Mouse (Mus musculus) lung, postnatal 4 days (tissue): ENCODE data around the gene Clcn2.
A peak's percentile ranks its signal among the peaks of the same experiment; 100 is the strongest.

ENCODE experiments used
- DNase-seq, 2 experiments: peaks; one replicate each; pipeline ENCODE4 v3.0.0; 2021

Gene Clcn2

DNA sequence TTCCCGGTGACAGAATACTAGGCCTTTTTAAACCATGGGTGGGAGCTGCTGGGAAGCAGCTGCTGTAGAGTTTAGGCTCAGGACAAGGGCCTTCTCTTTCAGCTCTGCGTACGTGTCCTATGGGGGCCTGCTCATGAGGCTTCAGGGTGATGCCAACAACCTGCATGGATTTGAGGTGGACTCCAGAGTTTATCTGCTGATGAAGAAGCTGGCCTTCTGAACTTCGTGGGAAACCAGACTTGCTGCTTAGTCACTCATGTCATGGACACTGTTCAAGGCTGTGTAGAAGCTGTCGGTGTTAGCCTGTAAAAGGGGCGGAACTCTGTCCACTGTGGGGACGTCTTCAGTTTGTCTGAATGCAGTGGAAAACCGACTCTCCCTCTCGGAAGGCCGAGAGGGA, 4.3 kb upstream of the Clcn2 start:
- DNase-seq, result no peak

DNA sequence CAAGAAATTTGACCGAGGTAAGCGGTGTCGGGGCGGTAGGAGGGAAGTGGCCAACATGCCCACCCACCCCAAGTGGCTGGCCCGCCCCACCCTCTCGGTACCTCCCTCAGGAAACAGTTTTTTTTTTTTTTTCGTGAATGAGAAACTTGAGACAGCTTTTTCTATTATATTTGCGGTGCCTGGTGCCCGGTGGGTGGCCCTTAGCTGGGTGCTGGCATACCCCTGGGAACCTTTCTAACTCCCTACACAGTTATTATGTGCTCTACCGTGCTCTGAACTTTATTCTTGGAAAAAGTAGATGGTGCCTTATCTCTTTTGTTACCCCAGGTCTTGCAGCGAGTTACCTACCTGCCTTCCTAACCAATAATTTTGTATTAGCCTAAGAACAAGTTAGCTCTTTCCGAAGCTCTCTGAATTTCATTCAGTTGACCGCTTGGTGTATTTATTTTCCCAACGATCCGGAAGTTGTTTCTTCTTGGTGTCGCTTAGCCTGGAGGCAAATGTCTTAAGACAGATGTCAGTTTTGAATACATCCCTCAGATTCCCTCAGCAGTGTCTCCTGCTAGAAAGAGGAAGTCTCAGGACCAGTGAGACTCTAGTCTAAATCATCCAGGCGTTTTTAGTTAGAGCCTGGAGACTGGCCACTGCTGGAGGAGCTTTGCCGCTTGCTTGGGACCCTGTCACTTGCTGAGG, 578 bp upstream of the Clcn2 start:
- no peak for DNase-seq

DNA sequence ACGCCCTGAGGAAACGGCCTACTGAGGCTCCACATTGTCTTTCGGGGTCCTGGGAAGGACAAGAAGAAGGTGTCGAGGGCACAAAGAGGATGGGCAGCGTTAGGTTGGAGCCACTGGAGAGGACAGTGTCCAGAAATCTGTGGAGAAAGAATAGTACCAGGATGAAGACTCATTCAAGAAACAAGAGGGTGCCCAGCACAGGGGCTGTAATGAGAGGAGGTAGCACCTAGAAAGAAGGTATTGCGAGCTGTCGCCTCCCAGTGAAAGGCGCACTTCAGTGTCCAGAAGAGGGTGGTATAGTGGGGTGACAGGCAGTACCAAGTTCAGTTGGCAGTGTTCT, 735 bp downstream of the Clcn2 start:
- no peak for DNase-seq

DNA sequence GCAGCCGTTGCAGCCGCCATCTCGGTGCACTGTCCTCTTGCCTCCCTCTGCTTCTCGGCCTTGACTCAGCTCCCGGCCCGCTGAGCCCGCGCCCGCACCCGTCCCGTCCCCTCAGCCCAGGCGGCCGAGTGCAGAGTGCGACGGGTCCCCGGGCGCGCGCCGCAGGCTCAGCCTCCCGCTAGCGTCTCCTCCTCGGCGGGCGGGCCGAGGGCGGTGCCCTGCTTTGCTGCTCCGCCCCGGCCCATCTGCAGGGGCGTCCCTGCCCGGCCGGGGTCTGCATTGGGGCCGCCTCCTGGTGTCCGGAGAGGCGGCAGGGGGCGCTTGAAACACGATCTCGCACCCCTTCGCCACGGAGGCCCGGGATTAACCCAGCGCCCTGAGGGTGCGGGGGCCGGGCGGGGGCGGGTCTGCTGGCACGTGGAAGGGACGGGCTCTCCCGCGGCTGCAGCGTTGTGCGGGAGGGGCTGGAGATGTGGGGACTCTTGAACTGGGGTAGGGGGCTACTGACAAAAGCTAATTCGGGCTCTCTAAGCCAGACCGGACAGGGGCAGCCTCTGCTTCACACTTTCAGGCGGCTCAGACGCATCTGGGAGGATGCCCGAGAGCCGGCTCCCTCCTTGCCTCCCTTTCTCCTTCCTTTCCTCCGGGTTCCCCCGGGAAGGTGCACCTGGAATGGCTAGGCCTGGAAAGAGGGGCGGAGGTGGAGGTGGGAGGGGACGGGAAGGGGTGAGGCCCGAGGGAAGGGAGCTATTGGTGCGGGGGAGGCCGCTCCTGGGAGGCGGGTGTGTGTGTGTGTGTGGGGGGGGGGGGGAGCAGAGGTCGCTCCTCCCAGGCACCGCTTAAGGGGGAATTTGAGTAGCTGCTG, 1.3 kb downstream of the Clcn2 start:
- DNase-seq, result peak; percentile 79 to 86

DNA sequence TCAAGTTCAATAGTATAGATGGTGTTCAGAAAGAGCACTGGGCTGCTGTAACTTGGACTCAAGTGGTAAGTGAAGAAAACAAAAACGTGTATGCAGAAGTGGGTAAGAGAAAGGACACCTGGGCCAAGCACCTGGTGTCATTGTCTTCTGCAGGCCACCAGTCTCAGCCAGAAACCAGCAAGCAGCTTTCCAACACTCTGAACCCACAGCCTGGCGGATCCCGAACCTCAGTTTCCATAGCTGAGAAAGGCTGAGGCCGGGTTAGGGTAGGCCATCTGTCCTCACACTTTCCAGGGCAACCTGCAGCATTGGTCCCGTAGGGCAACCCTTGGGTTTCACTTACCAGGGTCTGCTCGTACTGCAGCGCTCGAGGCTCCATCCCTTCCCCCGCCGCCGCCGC, 2.0 kb downstream of the Clcn2 start:
- DNase-seq, result no peak

DNA sequence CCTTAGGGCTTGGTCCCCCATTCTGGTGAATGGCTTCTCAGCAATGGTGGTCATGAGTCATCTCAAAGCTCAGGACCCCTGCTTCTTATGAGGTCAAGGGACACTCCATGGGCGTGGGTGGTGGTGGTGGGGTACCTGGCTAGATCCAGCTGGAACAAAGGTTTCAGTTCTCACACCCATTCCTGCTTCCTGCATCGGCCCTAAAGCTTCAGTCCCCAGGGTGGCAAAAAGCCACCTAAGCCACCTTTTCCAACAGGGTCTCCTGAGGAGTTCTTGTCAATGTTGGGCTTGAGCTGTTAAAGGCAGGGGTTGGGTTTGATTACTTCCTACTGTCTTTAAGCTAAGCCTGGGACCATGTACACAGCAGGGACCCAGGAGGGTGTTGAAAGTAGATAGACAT, 2.4 kb downstream of the Clcn2 start:
- no peak for DNase-seq

DNA sequence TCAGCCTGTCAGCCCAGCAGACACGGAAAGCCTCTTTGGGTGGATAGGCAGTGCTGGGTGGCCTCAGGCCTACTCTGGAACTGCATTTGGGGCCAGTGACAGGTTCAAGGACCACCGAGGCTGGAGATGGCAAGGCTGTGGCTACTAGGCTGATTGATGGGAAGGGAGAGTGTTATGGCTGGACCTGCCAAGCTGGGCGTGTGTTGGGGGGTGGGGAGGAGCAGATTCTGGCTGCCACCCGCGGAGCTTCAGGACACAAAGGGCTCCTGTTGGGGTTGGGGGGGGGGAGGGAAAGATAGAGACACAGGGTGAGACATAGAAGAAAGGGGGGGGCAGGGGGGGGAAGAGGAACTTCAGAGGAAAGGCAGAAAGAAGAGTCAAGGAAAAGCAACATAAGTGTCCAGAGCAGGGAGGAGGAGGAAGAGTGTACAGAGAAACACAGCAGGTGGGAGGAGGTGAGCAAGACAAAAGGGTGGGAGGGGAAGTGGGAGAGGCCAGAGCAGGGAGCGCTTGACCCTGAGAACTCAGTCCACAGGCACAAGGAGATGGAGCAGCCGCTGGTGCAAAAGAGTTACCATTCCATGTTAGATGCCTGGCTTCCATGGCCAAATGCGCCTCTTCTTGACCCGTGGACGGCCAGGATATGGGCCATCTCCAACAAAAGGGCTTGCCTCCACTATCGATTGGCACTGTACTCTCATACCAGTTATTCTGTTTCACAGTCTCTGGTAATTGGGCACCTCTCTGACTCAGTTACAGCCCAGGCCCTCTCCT, 3.1 kb downstream of the Clcn2 start:
- no peak for DNase-seq

DNA sequence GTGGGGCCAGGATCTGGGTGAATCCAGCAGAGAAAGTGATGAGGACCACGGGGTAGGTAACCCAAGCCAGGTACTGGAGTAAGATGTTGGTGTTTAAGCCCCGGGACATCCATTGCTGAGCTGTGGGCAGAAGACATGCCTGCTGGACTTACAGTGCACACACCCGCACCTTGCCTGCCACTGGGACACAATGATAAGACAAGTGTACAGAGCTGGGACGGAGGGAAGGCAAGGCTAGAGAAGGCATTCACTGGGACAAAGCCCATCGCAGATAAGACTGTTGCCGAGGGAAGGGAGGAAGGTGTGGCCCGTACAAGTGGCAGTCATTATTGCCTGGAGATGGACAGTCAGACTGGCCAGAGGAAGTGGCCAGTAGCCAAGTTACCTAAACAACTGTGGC, 4.7 kb downstream of the Clcn2 start:
- no peak for DNase-seq

DNA sequence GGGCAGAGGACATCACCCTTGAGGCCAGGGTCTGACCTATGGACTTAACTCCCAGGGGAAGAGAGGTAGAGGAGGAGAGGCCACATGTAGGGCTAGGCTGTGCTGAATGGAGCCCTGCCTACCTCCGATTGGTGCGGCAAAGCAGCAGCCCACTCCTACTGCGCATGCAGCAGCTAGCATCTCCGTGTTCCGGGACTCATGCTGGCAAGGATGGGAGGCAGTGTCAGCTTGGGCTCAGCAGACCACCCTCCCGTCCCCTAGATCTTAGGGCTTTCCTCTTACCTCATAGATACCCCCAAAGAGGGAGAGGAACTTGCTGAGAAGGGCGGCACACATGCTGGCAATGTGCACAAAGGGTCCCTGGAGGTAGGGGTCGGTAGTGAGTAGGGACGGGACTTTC, 5.4 kb downstream of the Clcn2 start:
- DNase-seq, result no peak

DNA sequence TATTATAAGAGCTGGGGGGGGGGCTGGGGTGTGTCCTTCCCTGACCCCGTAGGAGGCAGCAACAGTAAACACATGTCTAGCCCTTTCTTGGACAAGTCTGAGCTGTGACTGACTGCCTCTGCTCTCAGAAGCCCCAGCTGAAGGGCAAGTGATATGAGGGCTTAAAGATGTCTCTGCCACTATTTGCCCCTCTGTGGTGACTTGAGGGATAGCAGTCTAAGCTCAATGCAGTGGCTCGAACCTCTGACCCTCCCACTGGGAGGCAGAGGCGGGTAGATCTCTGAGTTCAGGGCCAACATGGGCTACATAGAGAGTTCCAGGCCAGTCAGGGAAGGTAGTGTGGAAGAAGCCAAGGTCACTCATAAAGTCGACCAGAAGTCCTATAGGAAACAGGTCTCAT, 6.7 kb downstream of the Clcn2 start:
- DNase-seq, result no peak

DNA sequence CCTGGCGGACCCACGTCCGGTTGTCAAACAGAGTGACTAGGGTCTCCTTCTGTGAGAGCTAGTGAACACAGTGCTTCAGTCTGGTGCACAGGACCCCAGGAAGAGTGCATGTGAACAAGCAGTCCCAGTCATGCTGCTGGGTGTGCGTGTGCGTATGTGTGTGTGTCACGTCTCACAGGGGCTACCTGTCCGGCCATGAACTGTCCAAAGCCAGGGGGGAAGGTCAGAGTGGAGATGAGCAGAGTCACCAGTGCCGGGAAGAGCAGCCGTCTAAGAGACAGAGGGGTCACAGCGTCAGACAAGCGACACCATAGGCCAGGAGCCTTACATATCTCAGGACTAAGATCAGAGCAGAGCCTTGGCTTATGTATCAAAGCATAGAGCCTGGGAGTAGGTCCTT, 7.2 kb downstream of the Clcn2 start:
- no peak for DNase-seq

DNA sequence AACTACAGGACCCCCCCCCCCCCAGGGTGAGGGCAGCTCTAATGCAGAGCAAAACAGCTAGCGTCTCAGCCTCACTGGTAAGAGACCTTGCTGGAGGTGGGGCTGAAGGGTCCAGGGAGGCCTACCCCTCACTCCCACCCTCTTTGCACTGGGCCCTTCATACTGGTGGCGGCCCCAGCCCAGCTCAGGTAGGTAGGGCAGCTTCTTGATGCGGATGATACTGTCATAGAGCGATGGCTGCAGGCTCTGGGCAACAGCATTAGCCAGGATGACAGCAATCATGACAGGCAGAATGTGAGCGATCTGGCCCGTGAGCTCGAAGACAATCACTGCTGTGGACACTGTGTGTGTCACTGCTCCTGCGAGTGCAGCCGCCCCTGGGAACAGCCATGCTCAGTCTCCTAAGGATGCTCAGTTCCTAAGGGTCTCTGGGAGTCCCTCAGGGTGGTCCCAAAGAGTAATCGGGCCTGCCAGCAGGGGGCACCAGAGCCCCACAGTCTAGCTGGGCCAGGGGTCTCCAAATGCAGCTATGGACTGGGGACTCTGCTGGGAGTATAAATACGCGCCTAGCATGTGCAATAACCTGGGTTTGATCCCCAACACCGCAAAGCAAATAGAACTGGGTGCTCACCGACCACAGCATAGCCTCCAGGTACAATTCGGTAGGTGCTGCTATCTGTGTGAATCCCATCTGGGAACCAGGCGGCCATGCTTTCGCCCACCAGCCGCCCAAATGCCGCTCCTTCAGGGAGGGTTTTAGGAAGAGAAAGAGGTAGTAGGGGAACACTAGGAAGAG, 8.4 kb downstream of the Clcn2 start:
- peak in 1 of 2 experiments; percentile 40 for DNase-seq

DNA sequence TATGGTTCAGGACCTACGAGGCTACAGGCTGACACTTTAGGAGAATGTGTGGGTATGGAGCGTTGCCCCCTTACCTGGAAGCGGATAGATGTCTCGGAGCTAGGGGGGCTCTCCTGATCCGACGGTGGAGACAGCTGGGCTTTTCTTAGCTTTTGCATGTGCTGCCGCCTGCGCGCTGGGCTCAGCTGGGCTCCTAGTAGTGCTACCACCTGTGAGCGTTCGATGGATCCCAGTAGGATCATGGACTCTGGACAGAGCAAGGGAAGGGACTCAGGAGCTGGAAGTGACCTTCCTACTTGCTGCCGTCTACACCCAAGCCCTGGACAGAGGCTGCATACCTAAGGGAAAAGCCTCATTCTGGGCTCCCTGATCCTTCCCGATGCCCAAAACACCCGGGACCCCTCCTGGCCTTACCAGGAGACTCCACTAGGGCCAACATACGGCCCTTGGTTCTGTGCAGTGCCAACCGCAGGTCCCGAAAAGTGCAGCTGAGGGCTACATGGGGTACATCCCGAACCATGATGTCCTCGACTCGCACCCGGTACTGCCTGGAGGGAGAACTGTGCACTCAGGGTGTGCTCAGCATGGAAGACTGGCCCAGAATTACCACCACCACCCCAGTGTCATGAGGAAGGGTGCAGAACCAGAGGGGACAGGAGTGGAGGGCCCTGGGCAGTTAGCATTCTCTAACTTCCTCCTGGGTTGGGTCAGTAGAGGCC, 9.2 kb downstream of the Clcn2 start:
- DNase-seq, result no peak

DNA sequence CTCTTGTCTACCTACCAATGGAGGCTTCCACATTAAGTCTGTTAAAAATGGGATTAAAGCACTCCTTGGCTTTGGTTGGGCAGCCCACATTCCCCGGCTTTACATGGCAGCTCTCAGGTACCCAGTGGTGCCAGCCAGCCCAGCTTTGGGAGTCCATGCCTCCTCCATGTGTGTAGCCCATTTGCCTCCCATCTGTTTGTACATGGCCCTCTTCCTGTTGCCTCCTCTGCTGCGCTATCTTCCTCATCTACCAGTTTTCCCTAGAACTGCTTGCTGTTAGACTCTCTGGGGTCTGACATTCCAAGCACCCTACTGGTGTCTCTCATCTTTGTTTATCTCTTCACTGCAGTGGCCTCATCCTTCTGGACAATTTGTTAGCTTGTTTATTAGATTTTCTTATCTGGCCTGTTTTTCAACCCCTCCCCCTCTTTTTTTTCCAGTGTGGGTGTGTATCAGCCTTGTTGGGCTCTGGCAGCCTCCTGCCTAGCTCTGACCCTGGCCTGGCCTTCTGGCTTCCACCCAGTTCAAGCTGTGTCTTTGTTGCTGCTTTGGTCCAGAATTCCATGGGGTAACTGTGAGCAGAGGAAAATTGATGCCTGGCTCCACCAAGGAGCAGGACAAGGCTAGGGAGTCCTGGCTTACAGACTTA, 11.0 kb downstream of the Clcn2 start:
- no peak for DNase-seq

DNA sequence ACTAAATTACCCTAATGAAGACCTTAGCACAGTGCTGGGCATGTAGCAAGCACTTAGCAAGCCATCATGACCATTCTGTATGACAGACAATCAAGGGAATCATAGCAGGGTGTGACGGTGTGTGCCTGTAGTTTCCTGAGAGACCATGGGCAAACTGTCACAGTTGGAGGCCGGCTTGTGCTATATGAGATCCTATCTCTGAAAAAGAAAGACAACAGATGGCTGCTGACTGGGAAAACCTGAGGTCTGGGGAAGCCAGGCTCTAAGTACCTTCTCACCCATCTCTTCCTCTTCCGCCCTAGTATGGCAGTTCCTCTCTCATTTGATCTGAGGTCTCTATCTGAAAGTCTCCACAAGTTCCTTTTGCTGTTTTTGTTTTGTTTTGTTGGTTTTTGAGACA, 11.8 kb downstream of the Clcn2 start:
- no peak for DNase-seq

DNA sequence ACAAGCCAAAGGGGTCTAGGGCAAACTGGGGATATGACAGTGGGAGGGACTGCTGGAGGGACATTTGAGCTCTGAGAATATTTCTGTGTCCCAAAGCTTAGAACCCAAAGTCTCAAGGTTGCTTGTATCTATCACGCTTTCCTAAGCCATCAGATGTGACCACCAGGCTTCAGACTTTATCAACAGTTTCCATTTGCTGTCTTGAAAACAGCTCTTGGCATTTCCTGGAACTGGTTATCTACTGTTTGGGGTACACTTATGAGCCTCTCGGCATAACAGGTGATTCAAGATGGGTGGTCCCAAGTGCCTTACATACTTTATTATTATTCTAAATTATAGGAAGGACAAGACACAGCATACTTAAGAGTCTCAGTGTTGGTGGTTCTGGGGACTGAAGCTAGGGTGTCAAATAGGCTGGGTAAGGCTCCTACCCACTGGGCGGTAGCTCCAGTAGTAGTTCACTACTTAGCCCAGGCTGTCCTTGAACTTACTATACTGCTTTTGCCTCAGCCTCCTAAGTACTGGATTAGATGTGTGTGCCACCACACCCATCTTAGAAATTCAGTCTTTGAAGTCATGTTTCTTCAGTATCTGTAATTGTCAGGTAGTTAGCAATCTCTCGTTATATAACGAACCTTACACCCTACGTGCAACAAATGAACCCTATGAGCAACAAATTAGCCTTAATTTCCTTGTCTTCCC, 13.7 kb downstream of the Clcn2 start:
- no peak for DNase-seq

DNA sequence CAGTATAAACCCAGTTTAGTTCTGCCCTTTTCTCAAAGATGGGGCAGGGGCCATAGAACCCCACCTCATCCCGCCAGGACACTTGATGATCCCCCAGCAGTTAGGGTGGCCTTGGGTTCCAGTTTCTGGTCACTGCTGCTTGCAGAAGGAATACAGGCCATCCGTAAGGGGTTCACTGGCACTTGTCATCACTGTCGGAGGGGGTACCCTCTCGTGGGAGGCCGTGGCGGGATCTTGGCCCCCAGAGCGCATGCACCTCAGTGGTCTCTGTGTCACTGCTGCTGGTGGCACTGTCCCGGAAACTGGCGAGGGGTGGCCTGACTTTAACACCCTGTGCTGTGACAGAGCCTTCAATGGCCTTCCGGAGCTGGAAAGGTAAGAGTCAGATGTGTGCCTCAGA, 14.5 kb downstream of the Clcn2 start:
- no peak for DNase-seq

DNA sequence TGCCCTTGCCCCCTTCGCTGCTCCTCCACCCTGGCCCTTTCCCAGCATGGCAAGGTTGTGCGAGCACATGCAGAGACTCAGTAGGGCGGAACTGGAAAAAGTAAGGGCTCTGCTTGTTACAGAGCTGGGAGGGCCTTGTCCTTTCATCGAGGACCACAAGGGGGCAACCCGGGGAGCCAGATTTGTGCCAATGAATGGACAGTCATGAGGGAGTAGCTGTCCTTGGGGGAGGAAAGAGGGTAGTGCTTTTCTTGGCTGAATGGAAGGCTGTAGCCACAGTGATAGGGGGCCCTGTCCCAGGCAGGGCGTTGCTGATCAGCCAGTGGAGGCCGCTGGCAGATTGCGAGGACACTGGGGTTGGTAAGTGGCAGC, 15.0 kb downstream of the Clcn2 start:
- DNase-seq, result peak; percentile 79 to 81

DNA sequence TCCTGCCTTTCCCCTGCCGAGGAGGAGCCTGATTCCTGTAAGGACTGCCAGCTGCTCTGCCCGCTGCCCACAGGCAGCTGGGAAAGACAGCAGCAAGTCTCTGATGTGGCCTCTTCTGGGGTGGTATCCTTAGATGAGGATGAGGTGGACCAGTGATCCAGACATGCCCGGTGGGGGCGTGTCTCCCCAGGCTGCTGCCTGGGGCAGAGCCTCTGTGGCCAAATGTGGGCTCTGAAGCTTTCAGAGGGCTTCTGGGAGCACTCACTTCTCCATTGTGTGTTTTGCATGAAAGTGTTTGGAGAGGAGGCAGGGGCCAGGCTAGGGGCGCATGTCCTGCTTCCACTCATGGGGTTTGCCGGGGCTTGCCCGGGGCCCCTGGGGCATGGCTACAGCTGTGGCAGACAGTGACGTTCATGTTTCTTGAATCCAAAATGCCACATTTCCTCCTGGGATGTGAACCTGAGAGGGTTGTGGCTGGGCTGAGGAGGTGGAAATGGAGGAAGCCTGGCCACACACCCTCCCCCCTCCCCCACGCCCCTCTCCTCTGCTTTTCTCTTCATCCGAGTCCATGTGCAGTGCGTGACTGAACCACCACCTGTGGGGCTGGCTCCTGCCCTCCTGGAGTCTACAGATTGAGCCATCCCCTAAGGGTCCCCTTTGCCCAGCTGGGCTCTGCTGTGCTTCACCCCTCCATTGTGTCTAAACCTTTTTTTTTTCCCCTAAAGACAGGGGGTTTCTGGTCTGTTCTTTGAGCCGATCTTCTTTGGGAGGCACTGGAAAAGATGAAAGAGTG, 15.6 kb downstream of the Clcn2 start:
- no peak for DNase-seq

DNA sequence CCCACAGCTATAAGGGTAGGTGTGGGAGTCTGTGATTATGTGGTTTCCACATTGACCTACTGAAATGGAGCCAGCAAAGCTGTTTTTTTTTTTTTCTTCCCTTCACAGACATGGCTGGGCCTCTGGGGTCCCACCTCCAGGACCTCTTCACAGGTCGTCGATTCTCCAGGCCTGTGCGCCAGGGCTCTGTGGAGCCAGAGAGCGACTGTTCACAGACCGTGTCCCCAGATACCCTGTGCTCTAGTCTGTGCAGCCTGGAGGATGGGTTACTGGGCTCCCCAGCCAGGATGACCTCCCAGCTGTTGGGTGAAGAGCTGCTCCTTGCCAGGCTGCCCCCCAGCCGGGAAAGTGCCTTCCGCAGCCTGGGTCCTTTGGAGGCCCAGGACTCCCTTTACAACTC, 16.2 kb downstream of the Clcn2 start:
- DNase-seq, result no peak
